Mouse (Mus musculus) embryonic facial prominence, embryonic 13.5 days (tissue): ENCODE measurements around the gene Ift122. TPM values are rescaled to one million over a fixed set of nuclear protein-coding genes. Genes with fewer than 3 reads are reported as not detected.

Source experiments
- ATAC-seq: fragments of 200-750 bp; cut with Nextera tagmentation; 2 replicates; pipeline ENCODE4 v1.8.0; 2017; ENCODE audit warnings: low read depth; ENCODE audit not compliant: insufficient number of reproducible peaks, insufficient read depth, low FRiP score, low TSS enrichment
- H3K27ac ChIP-seq: fragments of 300-500 bp; sonication (generic); 2 replicates; pipeline ENCODE4 v1.5.1; 2015; ENCODE audit warnings: moderate library complexity, mild to moderate bottlenecking, inconsistent platforms
- H3K27me3 ChIP-seq: fragments of 300-500 bp; sonication (generic); 2 replicates; pipeline ENCODE4 v1.6.1; 2015; ENCODE audit warnings: mild to moderate bottlenecking, inconsistent platforms
- H3K36me3 ChIP-seq: fragments of 300-500 bp; sonication (generic); 2 replicates; pipeline ENCODE4 v1.6.1; 2015; ENCODE audit warnings: mild to moderate bottlenecking, inconsistent platforms
- H3K4me1 ChIP-seq: fragments of 300-500 bp; sonication (generic); 2 replicates; pipeline ENCODE4 v1.6.1; 2015; ENCODE audit warnings: inconsistent platforms
- H3K4me2 ChIP-seq: fragments of 300-500 bp; sonication (generic); 2 replicates; pipeline ENCODE4 v1.6.1; 2015; ENCODE audit warnings: moderate library complexity, mild to moderate bottlenecking, inconsistent platforms
- H3K4me3 ChIP-seq: fragments of 300-500 bp; sonication (generic); 2 replicates; pipeline ENCODE4 v1.5.1; 2015; ENCODE audit warnings: mild to moderate bottlenecking, inconsistent platforms
- H3K9ac ChIP-seq: fragments of 300-500 bp; sonication (generic); 2 replicates; pipeline ENCODE4 v1.6.1; 2015; ENCODE audit warnings: mild to moderate bottlenecking, inconsistent platforms
- H3K9me3 ChIP-seq: fragments of 300-500 bp; sonication (generic); 2 replicates; pipeline ENCODE4 v1.6.1; 2016; ENCODE audit warnings: inconsistent platforms
- WGBS: fragments of 180-500 bp; shearing (Covaris S2); methylation state at CpG from one replicate; pipeline ENCODE4 v1.1.7; 2015; ENCODE audit warnings: mixed read lengths; 5-methylcytosine and 5-hydroxymethylcytosine counted together
- polyA plus RNA-seq: library from polyadenylated mRNA; unstranded; fragments of >200 nt; fragmentation: Nextera tagmentation; extraction: Ambion mirVana; gene quantifications from 2 replicates; pipeline ENCODE4 v1.2.1, GENCODE M21; 2015

Ift122 gene
- 26.2 and 29.0 TPM in 2 replicates for polyA plus RNA-seq

DNA sequence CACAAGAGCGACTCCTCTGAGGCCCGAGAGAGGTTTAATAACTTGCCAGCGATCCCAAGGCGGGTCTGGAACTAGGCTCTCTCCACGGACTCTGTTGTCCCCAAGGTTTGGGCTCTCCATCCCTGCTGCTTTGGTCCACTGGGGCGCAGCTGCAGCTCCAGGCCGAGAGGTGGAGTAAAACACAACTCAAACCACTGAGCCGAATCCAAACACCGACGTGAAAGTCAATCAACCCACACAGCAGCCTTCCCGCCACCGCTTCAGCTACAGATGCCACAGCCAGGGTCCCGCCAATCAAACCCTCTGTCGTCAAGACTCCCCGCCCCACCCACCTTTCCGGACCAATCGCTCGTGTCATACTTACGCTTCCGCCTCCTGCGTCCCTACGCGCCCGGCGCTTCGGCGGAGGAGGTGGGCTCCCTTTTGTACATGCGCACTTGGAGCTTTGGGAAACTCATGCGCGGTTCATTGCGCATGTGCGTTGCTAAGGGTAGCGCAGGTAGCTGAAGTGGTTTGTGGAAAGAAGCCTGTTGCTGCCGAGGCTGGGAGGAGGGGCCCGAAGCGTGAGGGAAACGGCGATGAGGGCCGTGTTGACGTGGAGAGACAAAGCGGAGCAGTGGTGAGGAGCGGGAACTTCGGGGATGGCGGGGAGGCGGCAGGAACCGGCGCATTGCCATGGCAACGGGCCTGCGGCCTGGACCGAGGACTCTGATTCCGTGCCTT is at the start of gene Ift122, which contains the start of gene Mbd4:
Ift122 (plus strand) TSS at position 380 of the 723 bp plus-strand sequence.
Mbd4 (minus strand) TSS at position 281 of the 723 bp plus-strand sequence.
- Histone ChIP-seq H3K9ac (peak within 1 kb of the TSS; percentile 79), H3K4me3 (peak within 1 kb of the TSS; percentile 64), H3K36me3 (peaks cover 18% of the 10 kb centered on the region), H3K27me3 (no peaks in the 10 kb centered on the region), H3K4me1 (peaks cover 25% of the 10 kb centered on the region), H3K27ac (peak within 1 kb of the TSS; percentile 91), H3K4me2 (peak within 1 kb of the TSS; percentile 80), H3K9me3 (no peaks in the 10 kb centered on the region)
- WGBS, result under 1% methylated on average over 51 of the region's 51 CpGs
- ATAC-seq, result peak; percentile 96

DNA sequence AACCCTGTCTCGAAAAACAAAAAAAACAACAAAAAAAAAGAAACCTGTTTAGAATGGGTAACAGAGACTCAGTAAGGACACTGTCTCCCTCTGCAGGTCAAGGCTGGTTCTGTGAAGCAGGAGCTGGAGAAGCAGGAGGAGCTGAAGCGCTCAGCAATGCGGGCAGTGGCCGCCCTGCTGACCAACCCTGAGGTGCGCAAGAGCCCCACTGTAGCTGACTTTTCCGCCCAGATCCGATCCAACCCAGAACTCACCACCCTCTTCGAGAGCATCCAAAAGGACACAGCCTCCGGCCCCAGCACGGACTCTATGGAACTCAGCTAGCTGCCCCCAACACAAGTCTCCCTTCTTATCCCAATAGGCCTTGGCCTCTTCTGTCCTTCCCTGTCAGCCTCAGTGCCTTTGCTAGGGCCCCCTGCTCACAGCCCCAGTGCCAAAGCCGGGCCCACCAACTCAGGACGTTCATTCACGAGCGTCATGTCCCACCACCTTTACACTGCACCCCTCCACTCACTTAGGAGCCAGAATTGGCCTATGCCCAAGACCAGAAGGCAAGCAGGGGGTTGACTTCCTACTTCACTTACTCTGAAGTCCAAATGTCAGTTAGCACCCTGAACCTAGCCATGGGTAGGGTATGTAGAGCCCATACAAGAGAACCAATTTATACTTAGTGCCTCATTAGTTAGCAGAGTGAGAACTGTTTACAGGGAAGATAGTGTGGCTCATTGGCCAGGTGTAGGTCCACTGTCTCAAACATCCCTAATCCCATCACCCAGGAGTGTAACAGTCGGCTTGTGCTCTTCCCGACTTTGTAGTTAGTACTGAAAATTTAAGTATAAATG is 49.5 kb upstream of the Ift122 start:
- no peak overlapping the region for H3K4me3 ChIP-seq
- H3K27ac ChIP-seq, result 0 out of 2 replicates have a peak overlapping the region, but pooled peaks have one; percentile 11
- H3K4me2 ChIP-seq, result no peak overlapping the region
- no peaks in the 10 kb centered on the region for H3K9me3 ChIP-seq
- H3K9ac ChIP-seq, result no peak overlapping the region
- no peak for ATAC-seq
- peaks cover 84% of the 10 kb centered on the region for H3K36me3 ChIP-seq
- 55% methylated on average over 16 of the region's 16 CpGs for WGBS
- peaks cover 21% of the 10 kb centered on the region for H3K4me1 ChIP-seq
- no peaks in the 10 kb centered on the region for H3K27me3 ChIP-seq

DNA sequence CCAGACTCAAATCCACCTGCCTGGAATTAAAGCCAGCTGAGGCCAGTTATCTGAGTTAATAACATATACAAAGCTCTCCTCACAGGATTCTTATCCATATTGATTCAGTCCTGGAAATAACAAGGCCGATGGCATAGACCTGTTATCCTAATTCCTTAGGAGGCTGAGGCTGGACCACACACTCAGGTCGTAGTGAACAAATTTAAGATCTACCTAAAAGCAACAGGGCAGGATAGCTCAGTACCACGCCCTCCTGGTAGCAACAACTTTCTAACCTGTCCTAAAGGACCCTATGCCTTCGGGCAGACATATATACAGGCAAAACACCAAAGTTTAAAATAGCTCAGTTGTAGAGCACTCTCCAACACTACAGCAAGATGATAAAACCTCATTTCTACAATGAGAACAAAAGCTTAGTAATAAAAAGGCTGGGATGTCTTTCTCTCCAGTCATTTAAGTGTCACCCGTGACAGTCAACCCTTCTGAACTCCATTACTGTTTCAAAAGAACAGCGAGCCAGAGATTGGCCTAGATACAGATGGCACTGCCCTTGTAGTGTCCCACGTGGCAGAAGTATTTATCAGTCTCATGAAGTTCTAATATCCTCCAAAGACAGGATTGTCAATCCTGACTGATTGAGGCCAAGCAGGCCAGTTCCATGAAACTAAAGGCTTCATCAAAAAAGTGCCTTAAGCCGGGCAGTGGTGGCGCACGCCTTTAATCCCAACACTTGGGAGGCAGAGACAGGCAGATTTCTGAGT is 48.7 kb upstream of the Ift122 start:
- no peak for ATAC-seq

DNA sequence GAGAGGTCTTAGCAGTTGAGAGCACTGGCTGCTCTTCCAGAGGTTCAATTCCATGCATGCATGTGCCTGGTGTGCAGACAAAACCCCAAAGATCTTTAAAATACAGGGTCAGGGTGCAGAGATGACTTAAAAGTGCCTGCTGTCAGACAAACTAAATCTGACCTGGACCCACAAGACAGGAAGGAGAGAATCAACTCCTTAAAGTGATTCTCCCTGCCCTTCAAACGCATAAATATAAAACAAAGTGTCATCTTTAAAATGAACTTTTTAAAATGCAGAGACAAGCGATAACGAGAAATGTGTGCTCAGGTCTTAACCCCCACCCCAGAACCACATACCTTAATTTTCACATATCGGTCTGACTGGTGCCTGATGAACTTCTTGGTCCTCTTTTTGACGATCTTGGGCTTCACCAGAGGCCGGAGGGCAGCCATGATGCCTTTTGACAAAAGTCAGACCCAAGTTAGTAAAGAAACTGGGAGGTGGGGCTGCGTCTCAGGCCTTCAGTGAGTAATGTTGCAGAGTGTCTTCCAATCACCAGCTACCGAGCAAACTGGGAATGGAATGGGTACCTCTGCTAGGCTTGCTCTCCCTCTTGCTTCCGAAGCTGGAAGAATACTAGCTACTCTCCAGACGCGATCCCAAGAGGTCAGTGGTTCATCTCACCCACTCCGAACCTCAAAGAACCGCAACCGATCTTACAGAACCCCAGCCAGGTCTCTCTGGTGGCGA is 45.6 kb upstream of the Ift122 start:
- Histone ChIP-seq H3K9me3 (no peaks in the 10 kb centered on the region), H3K36me3 (peaks cover 47% of the 10 kb centered on the region), H3K4me1 (peaks cover 21% of the 10 kb centered on the region), H3K27ac (peak overlapping the region; percentile 98), H3K9ac (peak overlapping the region; percentile 100), H3K4me3 (peak overlapping the region; percentile 100), H3K4me2 (peak overlapping the region; percentile 76), H3K27me3 (no peaks in the 10 kb centered on the region)
- WGBS, result 2% methylated on average over 15 of the region's 15 CpGs
- ATAC-seq, result no peak

More for the DNA sequence above, 48.7 kb upstream of the Ift122 start:
- no peaks in the 10 kb centered on the region for H3K9me3 ChIP-seq
- H3K9ac ChIP-seq, result no peak overlapping the region
- peaks cover 75% of the 10 kb centered on the region for H3K36me3 ChIP-seq
- no peaks in the 10 kb centered on the region for H3K27me3 ChIP-seq
- 61% methylated on average over 10 of the region's 10 CpGs for WGBS
- H3K4me1 ChIP-seq, result peaks cover 21% of the 10 kb centered on the region
- no peak overlapping the region for H3K4me2 ChIP-seq
- H3K27ac ChIP-seq, result no peak overlapping the region
- H3K4me3 ChIP-seq, result no peak overlapping the region

DNA sequence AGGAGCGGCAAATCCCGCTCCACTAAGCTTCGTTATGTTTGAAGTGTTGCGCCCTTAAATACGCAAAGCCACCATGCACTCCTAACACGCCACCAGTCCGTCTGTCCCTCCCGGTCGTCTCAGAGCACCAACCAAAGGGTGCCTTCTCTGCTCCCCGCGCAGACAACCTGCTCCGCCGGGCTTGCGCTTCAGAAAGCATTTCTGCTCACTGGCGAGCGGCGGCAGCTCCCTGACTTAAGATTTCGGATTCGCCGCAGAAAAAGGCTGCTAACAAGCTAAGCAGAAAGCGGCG is 45.1 kb upstream of the Ift122 start:
- Histone ChIP-seq H3K4me2 (peak overlapping the region; percentile 76), H3K9ac (peak overlapping the region; percentile 100), H3K27ac (peak overlapping the region; percentile 98), H3K9me3 (no peaks in the 10 kb centered on the region), H3K27me3 (no peaks in the 10 kb centered on the region), H3K36me3 (peaks cover 42% of the 10 kb centered on the region), H3K4me1 (peaks cover 21% of the 10 kb centered on the region), H3K4me3 (peak overlapping the region; percentile 100)
- no peak for ATAC-seq
- under 1% methylated on average over 22 of the region's 22 CpGs for WGBS

DNA sequence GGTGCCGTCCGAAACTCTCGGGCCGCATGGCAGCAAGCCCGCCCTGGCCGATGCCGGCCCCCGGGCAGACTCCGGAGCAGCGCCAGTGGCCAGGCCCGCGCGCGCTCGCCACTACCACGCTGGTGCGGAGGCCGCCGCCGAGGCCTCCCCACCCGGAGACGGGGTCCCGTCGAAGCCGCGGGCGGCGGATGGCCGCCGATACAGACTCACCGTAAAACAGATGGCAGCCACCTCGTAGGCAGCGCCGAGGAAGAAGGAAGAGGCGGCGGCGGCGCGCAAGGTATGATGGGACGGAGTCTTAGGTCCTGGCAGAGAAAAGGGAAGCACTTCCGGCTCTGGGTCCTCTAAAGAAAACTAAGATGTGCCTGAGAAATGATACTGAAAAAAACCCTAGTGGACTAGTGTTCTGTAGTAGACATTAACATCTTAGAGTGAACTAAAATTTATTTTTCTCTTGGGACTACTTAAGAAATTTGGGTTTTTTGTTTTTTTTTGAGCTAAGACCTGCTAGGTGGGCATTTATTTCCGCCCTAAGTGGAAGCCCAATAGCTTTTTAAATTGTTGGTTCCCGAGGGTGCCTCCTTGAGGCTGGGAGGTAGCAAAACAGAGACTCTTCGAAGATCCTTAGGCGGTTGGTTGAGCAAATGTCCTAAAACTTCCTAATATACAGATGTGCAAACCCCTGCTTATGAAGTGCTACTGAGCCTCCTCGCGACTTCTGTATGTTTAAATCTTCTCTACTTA is 44.6 kb upstream of the Ift122 start, which contains the start of gene Rpl32:
Rpl32 (minus strand) TSS at position 260 of the 744 bp plus-strand sequence.
- Histone ChIP-seq H3K4me2 (peak within 1 kb of the TSS; percentile 76), H3K9ac (peak within 1 kb of the TSS; percentile 100), H3K27ac (peak within 1 kb of the TSS; percentile 98), H3K36me3 (peaks cover 37% of the 10 kb centered on the region), H3K4me1 (peaks cover 21% of the 10 kb centered on the region), H3K27me3 (no peaks in the 10 kb centered on the region), H3K4me3 (peak within 1 kb of the TSS; percentile 100), H3K9me3 (no peaks in the 10 kb centered on the region)
- under 1% methylated on average over 47 of the region's 47 CpGs for WGBS
- ATAC-seq, result peak; percentile 78; the same call in 1 of the 2 replicates

DNA sequence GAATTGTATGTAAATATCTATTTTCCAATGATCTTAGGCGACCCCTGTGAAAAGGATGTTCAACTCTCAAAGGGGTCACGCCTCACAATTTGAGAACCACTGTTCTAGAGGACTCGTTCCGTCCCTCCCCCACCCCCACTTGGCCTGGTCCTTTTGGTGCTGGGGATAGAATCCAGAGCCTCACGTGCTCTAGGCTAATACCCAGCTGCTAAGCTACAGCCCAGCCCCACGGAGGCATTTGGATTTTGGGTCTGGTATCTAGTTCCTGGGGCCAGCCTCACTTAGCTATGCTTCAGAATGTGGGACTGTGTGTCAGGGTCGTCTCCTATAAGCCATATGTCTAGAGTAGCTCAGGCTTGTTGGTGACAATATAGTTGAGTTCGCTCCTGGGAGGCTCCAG is 41.7 kb upstream of the Ift122 start:
- Histone ChIP-seq H3K36me3 (peaks cover 8% of the 10 kb centered on the region), H3K9ac (peak overlapping the region; percentile 12; the same call in 1 of the 2 replicates), H3K4me1 (peaks cover 9% of the 10 kb centered on the region), H3K4me2 (no peak overlapping the region), H3K27ac (no peak overlapping the region), H3K9me3 (no peaks in the 10 kb centered on the region), H3K27me3 (no peaks in the 10 kb centered on the region), H3K4me3 (no peak overlapping the region)
- 69% methylated on average over 8 of the region's 8 CpGs for WGBS
- no peak for ATAC-seq

DNA sequence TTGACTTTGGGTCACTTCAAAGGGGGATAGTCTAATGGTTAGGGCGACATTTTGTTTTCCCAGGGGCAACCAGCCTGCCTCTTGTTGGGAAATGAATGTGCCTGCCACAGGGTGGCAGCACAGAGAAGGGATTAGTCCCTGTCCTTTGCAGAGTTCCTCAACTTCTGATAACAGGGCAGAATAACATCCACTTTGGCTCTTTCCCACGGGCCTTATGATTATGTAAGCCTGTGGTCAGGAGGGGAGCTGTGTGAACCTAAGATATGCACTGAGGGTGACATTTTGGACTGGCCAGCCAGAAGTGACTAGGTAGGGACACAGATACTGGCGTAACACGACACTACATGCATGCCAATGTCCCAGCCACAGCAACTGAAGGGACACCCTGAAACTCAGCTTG is 39.2 kb upstream of the Ift122 start:
- Histone ChIP-seq H3K9ac (no peak overlapping the region), H3K9me3 (no peaks in the 10 kb centered on the region), H3K27me3 (no peaks in the 10 kb centered on the region), H3K36me3 (no peaks in the 10 kb centered on the region), H3K27ac (no peak overlapping the region), H3K4me3 (no peak overlapping the region), H3K4me1 (no peaks in the 10 kb centered on the region), H3K4me2 (no peak overlapping the region)
- WGBS, result 42% methylated on average over 4 of the region's 4 CpGs
- 0 out of 2 replicates have a peak, but pooled peaks have one; percentile 7 for ATAC-seq

DNA sequence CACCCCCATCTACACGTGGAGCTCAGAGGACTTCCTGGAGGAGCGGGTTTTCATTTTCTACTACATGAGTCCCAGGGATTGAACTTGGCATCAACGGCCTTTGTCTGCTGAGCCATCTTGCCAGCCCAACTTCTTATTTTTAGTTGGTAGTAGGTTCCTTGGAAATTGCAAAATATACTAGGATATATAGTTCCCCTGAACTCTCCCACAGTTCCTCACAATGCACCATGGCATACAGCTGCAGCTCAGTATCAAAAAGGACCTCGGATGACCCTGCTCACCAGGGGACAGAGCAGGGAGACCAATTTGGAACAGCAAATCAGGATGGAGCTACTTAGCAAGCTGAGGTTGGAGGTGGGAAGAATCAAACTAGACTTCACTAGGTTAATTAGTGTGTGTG is 38.2 kb upstream of the Ift122 start:
- Histone ChIP-seq H3K27me3 (no peaks in the 10 kb centered on the region), H3K4me1 (no peaks in the 10 kb centered on the region), H3K9me3 (no peaks in the 10 kb centered on the region), H3K9ac (no peak overlapping the region), H3K27ac (no peak overlapping the region), H3K4me2 (no peak overlapping the region), H3K36me3 (no peaks in the 10 kb centered on the region), H3K4me3 (no peak overlapping the region)
- no peak for ATAC-seq
- 73% methylated on average over 4 of the region's 4 CpGs for WGBS

DNA sequence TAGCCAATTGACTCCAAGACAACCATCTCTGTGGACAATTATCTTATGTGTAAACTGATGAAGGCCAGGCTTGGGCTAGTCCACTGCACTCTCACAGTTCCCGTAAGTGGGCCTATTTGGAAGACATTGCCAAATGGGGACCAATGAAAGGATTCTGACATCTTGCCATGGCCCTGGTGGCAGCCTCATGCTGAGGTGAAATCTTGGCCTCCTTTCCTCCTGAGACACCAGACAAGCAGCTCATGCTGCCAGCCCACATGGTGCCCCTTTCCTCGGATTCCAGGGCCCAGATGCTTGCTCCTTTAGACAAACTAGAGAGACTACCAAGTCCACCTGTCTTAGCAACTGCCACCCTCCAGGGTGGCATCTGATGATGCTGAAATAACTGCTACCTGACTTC is 35.1 kb upstream of the Ift122 start:
- 68% methylated on average over 2 of the region's 2 CpGs for WGBS
- H3K27me3 ChIP-seq, result no peaks in the 10 kb centered on the region
- no peak overlapping the region for H3K27ac ChIP-seq
- H3K4me2 ChIP-seq, result no peak overlapping the region
- H3K36me3 ChIP-seq, result no peaks in the 10 kb centered on the region
- H3K9ac ChIP-seq, result no peak overlapping the region
- ATAC-seq, result no peak
- no peaks in the 10 kb centered on the region for H3K4me1 ChIP-seq
- H3K9me3 ChIP-seq, result no peaks in the 10 kb centered on the region
- H3K4me3 ChIP-seq, result no peak overlapping the region
